Mouse (Mus musculus) layer of hippocampus, postnatal 10 days (tissue): ENCODE measurements at regions not wholly inside any gene's neighbourhood (a gene's known extent, or its start where the extent isn't known, plus 50 kb on each side); places are given as distances from the start of the nearest gene placed in this dataset.

Source experiments
- DNase-seq, 2 experiments: peaks; one replicate each; pipeline ENCODE4 v3.0.0; 2021; ENCODE audit warnings: low spot score in 2 of 2

GRCm38 (mm10) chr10:68842023-68842735 is 118.7 kb downstream of the Tmem26 start:
- no peak for DNase-seq

GRCm38 (mm10) chr10:68844066-68844465 is 120.6 kb downstream of the Tmem26 start:
- no peak for DNase-seq

- DNase-seq: no peak
Observed at GRCm38 (mm10) chr10:68844596-68844995, 121.2 kb downstream of the Tmem26 start.

GRCm38 (mm10) chr10:68851153-68851552 is 127.7 kb downstream of the Tmem26 start:
- DNase-seq: no peak

GRCm38 (mm10) chr10:68855934-68856891 is 132.8 kb downstream of the Tmem26 start:
- DNase-seq: no peak

GRCm38 (mm10) chr10:68864606-68865378 is 141.3 kb downstream of the Tmem26 start:
- DNase-seq: no peak

- DNase-seq: no peak
Observed at GRCm38 (mm10) chr10:68865776-68866175, 142.3 kb downstream of the Tmem26 start.

- DNase-seq: no peak
Observed at GRCm38 (mm10) chr10:68867361-68867760, 143.9 kb downstream of the Tmem26 start.

GRCm38 (mm10) chr10:68872102-68872501 is 148.7 kb downstream of the Tmem26 start:
- no peak for DNase-seq

GRCm38 (mm10) chr10:68875641-68876040 is 152.2 kb downstream of the Tmem26 start:
- no peak for DNase-seq

- peak in 1 of 2 experiments; percentile 25 for DNase-seq
Observed at GRCm38 (mm10) chr10:68893100-68893841, 169.8 kb downstream of the Tmem26 start.

- no peak for DNase-seq
Observed at GRCm38 (mm10) chr10:68894121-68894520, 170.7 kb downstream of the Tmem26 start.

GRCm38 (mm10) chr10:68897524-68897923 is 174.1 kb downstream of the Tmem26 start:
- DNase-seq: no peak

GRCm38 (mm10) chr10:68901168-68901567 is 177.7 kb downstream of the Tmem26 start:
- DNase-seq: no peak

GRCm38 (mm10) chr10:68902670-68903069 is 179.2 kb downstream of the Tmem26 start:
- DNase-seq: peak; percentile 55 to 74

- DNase-seq: no peak
Observed at GRCm38 (mm10) chr10:68904337-68904736, 180.9 kb downstream of the Tmem26 start.

- DNase-seq: peak; percentile 79 to 81
Observed at GRCm38 (mm10) chr10:68908236-68908635, 184.8 kb downstream of the Tmem26 start.

GRCm38 (mm10) chr10:68909018-68909417 is 185.6 kb downstream of the Tmem26 start:
- peak in 1 of 2 experiments; percentile 20 for DNase-seq

- no peak for DNase-seq
Observed at GRCm38 (mm10) chr10:68916147-68916546, 192.7 kb downstream of the Tmem26 start.

GRCm38 (mm10) chr10:68935843-68936242 is 212.4 kb downstream of the Tmem26 start:
- no peak for DNase-seq

- no peak for DNase-seq
Observed at GRCm38 (mm10) chr10:68943239-68943638, 208.0 kb upstream of the Rhobtb1 start.
